Mouse (Mus musculus): ENCODE measurements around the gene Cyp2s1. TPM values are rescaled to one million over a fixed set of nuclear protein-coding genes. Genes with fewer than 3 reads are reported as not detected.

Cyp2s1 gene
- total and polyA plus RNA-seq, 3 experiments, result not detected

DNA sequence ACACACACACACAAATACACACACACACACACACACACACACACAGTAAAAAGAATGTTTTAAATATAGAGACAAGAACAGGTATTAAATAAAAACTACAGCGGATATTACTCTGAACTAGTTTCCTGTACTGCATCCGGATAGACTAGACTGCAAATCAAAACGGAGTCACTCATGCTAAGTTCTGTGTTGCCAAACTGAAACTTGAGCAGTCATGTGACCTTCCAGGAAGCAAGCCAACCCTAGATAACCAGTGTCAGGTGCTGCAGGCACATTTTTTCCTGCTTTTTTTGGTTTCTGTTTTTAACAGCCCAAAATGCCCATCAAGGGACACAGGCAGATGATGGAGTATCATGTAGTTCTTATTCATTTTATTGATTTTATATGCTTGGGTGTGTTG is 10.5 kb upstream of the Cyp2s1 start:
- Histone ChIP-seq H3K27ac (ENCODE audit: control insufficient read depth, low read depth, low read length) (no peak overlapping the region), H3K4me3 (ENCODE audit: control insufficient read depth in 1 of 2, insufficient read depth in 1 of 2, low read depth in 2 of 2, low read length in 2 of 2) (no peak overlapping the region; a peak in 1 of 4 replicates)

DNA sequence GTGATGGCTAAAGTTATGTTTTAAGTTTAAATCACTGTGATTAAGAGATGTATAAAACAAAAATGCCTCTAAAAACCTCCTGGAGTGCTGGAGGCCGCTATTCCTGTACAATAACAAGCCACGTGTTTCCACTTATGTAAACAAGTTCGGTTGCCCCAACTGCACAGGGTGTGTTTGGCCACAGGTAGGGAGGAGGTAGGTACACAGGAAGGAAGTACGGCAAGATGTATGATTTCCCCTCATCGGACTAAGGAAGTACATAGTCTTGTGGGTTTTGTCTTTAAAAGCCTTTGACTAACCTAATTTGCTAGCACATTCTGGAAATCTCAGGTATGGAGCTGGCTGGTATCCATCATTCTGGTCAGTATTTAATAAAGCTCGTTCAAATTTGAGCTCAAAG is 9.3 kb upstream of the Cyp2s1 start:
- no peak overlapping the region for H3K4me3 ChIP-seq (ENCODE audit: control insufficient read depth in 1 of 2, insufficient read depth in 1 of 2, low read depth in 2 of 2, low read length in 2 of 2)
- no peaks in the 10 kb centered on the region for H3K79me2 ChIP-seq (ENCODE audit: control insufficient read depth, insufficient read depth, low read length, poor library complexity)
- H3K36me3 ChIP-seq (ENCODE audit: control insufficient read depth in 1 of 2, insufficient read depth in 2 of 2, low read length in 2 of 2), result no peaks in the 10 kb centered on the region
- no peak overlapping the region for H3K27ac ChIP-seq (ENCODE audit: control insufficient read depth, low read depth, low read length)
- H3K9me3 ChIP-seq (replicated peaks; ENCODE audit: insufficient read depth, low read length), result no peaks in the 10 kb centered on the region
- no peak for TF ChIP-seq CHD2 (IDR thresholded peaks at IDR 0.05; ENCODE audit: low read length)
- TF ChIP-seq MAX (IDR thresholded peaks at IDR 0.05; ENCODE audit: low read length), result no peak
- no peak for TF ChIP-seq ZMIZ1 (IDR thresholded peaks at IDR 0.05; ENCODE audit: low read depth, low read length)
- TF ChIP-seq TCF12 (IDR thresholded peaks at IDR 0.05; ENCODE audit: low read depth, low read length), result no peak
- no peak for TF ChIP-seq SMC3 (IDR thresholded peaks at IDR 0.05; ENCODE audit: low read depth, low read length)
- TF ChIP-seq POLR2AphosphoS5 (IDR thresholded peaks at IDR 0.05; ENCODE audit: borderline replicate concordance, low read depth, low read length), result no peak
- TF ChIP-seq USF2 (IDR thresholded peaks at IDR 0.05; ENCODE audit: borderline replicate concordance in 1 of 2, insufficient read depth in 1 of 2, low read depth in 1 of 2, low read length in 2 of 2), result no peak
- TF ChIP-seq ZNF384 (IDR thresholded peaks at IDR 0.05; ENCODE audit: low read depth, low read length), result no peak
- TF ChIP-seq RAD21 (IDR thresholded peaks at IDR 0.05; ENCODE audit: low read depth, low read length), result no peak
- TF ChIP-seq ZC3H11A (IDR thresholded peaks at IDR 0.05; ENCODE audit: low read depth, low read length), result no peak
- no peak for TF ChIP-seq MAFK (IDR thresholded peaks at IDR 0.05; ENCODE audit: borderline replicate concordance, low read depth, low read length)
- no peak for TF ChIP-seq EP300 (IDR thresholded peaks at IDR 0.05; ENCODE audit: low read depth in 1 of 2, low read length in 2 of 2)
- no peak for TF ChIP-seq NRF1 (IDR thresholded peaks at IDR 0.05; ENCODE audit: insufficient read depth, low read depth, low read length, poor library complexity, severe bottlenecking)
- TF ChIP-seq TAL1 (IDR thresholded peaks at IDR 0.05; ENCODE audit: low read length), result no peak
- no peak for TF ChIP-seq ZKSCAN1 (IDR thresholded peaks at IDR 0.05; ENCODE audit: low read depth, low read length)
- no peaks in the 10 kb centered on the region for H3K4me1 ChIP-seq (ENCODE audit: control insufficient read depth in 1 of 2, insufficient read depth in 2 of 2, low read length in 2 of 2)
- no peak for DNase-seq (ENCODE audit: low read depth, low spot score)
- H3K9ac ChIP-seq (ENCODE audit: control insufficient read depth, low read depth, low read length, poor library complexity, severe bottlenecking), result no peak overlapping the region
- H3K27me3 ChIP-seq (ENCODE audit: control insufficient read depth in 1 of 2, insufficient read depth in 2 of 2, low read length in 2 of 2), result no peaks in the 10 kb centered on the region; a peak in 1 of 4 replicates

More for the DNA sequence above, 10.5 kb upstream of the Cyp2s1 start:
- TF ChIP-seq BHLHE40 (IDR thresholded peaks at IDR 0.05; ENCODE audit: borderline replicate concordance, low read depth, low read length), result peak; percentile 50; the same call in 1 of the 2 replicates
- TF ChIP-seq ETS1 (IDR thresholded peaks at IDR 0.05; ENCODE audit: low read depth, low read length), result peak; percentile 30; the same call in 1 of the 2 replicates
- no peak for TF ChIP-seq NRF1 (IDR thresholded peaks at IDR 0.05; ENCODE audit: insufficient read depth, low read depth, low read length, poor library complexity, severe bottlenecking)
- TF ChIP-seq SIN3A (IDR thresholded peaks at IDR 0.05; ENCODE audit: low read length), result 0 out of 2 replicates have a peak, but pooled peaks have one; percentile 18
- TF ChIP-seq MEF2A (IDR thresholded peaks at IDR 0.05; ENCODE audit: extremely low read depth, insufficient replicate concordance, low read depth, low read length, poor library complexity, severe bottlenecking), result no peak
- TF ChIP-seq USF2 (IDR thresholded peaks at IDR 0.05; ENCODE audit: borderline replicate concordance in 1 of 2, insufficient read depth in 1 of 2, low read depth in 1 of 2, low read length in 2 of 2), result peak in 1 of 2 experiments; percentile 72; a peak in 2 of 4 replicates
- TF ChIP-seq USF1 (IDR thresholded peaks at IDR 0.05; ENCODE audit: low read depth, low read length), result peak; percentile 91
- peak; percentile 40; the same call in 1 of the 2 replicates for TF ChIP-seq ELF1 (IDR thresholded peaks at IDR 0.05; ENCODE audit: low read depth, low read length)
- TF ChIP-seq RCOR1 (IDR thresholded peaks at IDR 0.05; ENCODE audit: low read depth, low read length), result no peak
- TF ChIP-seq TCF12 (IDR thresholded peaks at IDR 0.05; ENCODE audit: low read depth, low read length), result no peak
- Histone ChIP-seq H3K36me3 (ENCODE audit: control insufficient read depth in 1 of 2, insufficient read depth in 2 of 2, low read length in 2 of 2) (no peaks in the 10 kb centered on the region), H3K4me1 (ENCODE audit: control insufficient read depth in 1 of 2, insufficient read depth in 2 of 2, low read length in 2 of 2) (no peaks in the 10 kb centered on the region), H3K9me3 (replicated peaks; ENCODE audit: insufficient read depth, low read length) (no peaks in the 10 kb centered on the region), H3K79me2 (ENCODE audit: control insufficient read depth, insufficient read depth, low read length, poor library complexity) (no peaks in the 10 kb centered on the region), H3K9ac (ENCODE audit: control insufficient read depth, low read depth, low read length, poor library complexity, severe bottlenecking) (no peak overlapping the region), H3K27me3 (ENCODE audit: control insufficient read depth in 1 of 2, insufficient read depth in 2 of 2, low read length in 2 of 2) (no peaks in the 10 kb centered on the region)
- DNase-seq (ENCODE audit: low read depth, low spot score), result peak; percentile 35
